Mouse (Mus musculus) myocyte (in vitro differentiated cells): ENCODE data around the gene Slc25a19.

Experiments
- CEBPB ChIP-seq: IDR thresholded peaks from 2 replicates; pipeline ENCODE4 v1.6.1; 2011; ENCODE audit warnings: mild to moderate bottlenecking, moderate library complexity; ENCODE audit not compliant: poor library complexity, insufficient read depth, severe bottlenecking
- E2F4 ChIP-seq: IDR thresholded peaks from one replicate; pipeline ENCODE4 v1.6.1; 2011; ENCODE audit warnings: mild to moderate bottlenecking, control low read depth, moderate library complexity; ENCODE audit not compliant: insufficient read depth
- MYOG ChIP-seq, 3 experiments: IDR thresholded peaks; one replicate each; pipeline ENCODE4 v1.6.1; 2011; ENCODE audit warnings: control low read depth in 2 of 3, low read depth in 2 of 3, mild to moderate bottlenecking in 2 of 3; ENCODE audit not compliant: insufficient read length in 2 of 3, control insufficient read depth in 1 of 3, insufficient read depth in 1 of 3
- POLR2A ChIP-seq: IDR thresholded peaks from one replicate; pipeline ENCODE4 v1.6.1; 2011; ENCODE audit warnings: low read depth, mild to moderate bottlenecking, control low read depth, moderate library complexity; ENCODE audit not compliant: insufficient read length
- POLR2AphosphoS2 ChIP-seq: IDR thresholded peaks from one replicate; pipeline ENCODE4 v1.6.1; 2011; ENCODE audit warnings: low read depth, control low read depth; ENCODE audit not compliant: insufficient read length
- TCF12 ChIP-seq: IDR thresholded peaks from one replicate; pipeline ENCODE4 v1.6.1; 2011; ENCODE audit warnings: mild to moderate bottlenecking, control low read depth; ENCODE audit not compliant: poor library complexity, insufficient read depth, severe bottlenecking
- TCF3 ChIP-seq: IDR thresholded peaks from one replicate; pipeline ENCODE4 v1.6.1; 2011; ENCODE audit warnings: low read depth, control low read depth; ENCODE audit not compliant: insufficient read length

GRCm38 (mm10) chr11:115586403-115586802, 41.7 kb downstream of the Slc25a19 start:
- TF ChIP-seq E2F4 (no peak), POLR2AphosphoS2 (no peak), TCF12 (no peak), POLR2A (no peak), TCF3 (no peak), MYOG (IDR thresholded peaks at IDR 0.05; ENCODE audit: control insufficient read depth in 1 of 3, insufficient read depth in 1 of 3, insufficient read length in 2 of 3, low read depth in 2 of 3) (no peak), CEBPB (no peak)
